ENCODE assay signal across 9 mouse cellular contexts in genomic region chr8:46869521-46869925, GRCm38 (mm10).
DNase-seq lines count a peak whose midpoint lies in the region; ATAC-seq and TF ChIP-seq lines count a peak whose summit lies in the region.
"Had no signal": no experiment of that assay in that cellular context is flagged by ENCODE, and none has a peak within 500 bp of the region (broad histone marks: within the 10 kb centered on the region; RNA-seq: fewer than 3 reads in every experiment).

No protein-coding gene starts in this region.

- H3K9ac ChIP-seq in liver, postnatal 0 days (replicated peaks) = no peak overlapping the region
- H3K9ac ChIP-seq in liver, embryonic 11.5 days (ENCODE audit: low read depth, low read length) = no peak overlapping the region
- H3K9ac ChIP-seq in lung, embryonic 15.5 days = no peak overlapping the region
- H3K9ac ChIP-seq in stomach, postnatal 0 days (ENCODE audit: low read length) = no peak overlapping the region
- H3K9ac ChIP-seq: hindbrain, embryonic 12.5 days had no signal

- WGBS in liver, postnatal 0 days (ENCODE audit: insufficient replicate concordance) = 38% methylated on average over 6 of the region's 6 CpGs
- WGBS in liver, embryonic 11.5 days = 51% methylated on average over 6 of the region's 6 CpGs
- 45% methylated on average over 6 of the region's 6 CpGs for WGBS in lung, embryonic 15.5 days
- WGBS in stomach, postnatal 0 days = 24% methylated on average over 6 of the region's 6 CpGs

- H3K36me3 ChIP-seq in liver, postnatal 0 days (replicated peaks; ENCODE audit: insufficient read depth, low read length) = no peaks in the 10 kb centered on the region
- H3K36me3 ChIP-seq in liver, embryonic 11.5 days (ENCODE audit: control insufficient read depth, insufficient read depth, low read length) = no peaks in the 10 kb centered on the region
- H3K36me3 ChIP-seq in lung, embryonic 15.5 days = no peaks in the 10 kb centered on the region
- no peaks in the 10 kb centered on the region for H3K36me3 ChIP-seq in stomach, postnatal 0 days (ENCODE audit: control insufficient read depth, insufficient read depth, low read length)
- H3K36me3 ChIP-seq: hindbrain, embryonic 12.5 days had no signal

- peaks cover 5% of the 10 kb centered on the region for H3K4me1 ChIP-seq in liver, postnatal 0 days (ENCODE audit: insufficient read depth)
- no peaks in the 10 kb centered on the region for H3K4me1 ChIP-seq in liver, embryonic 11.5 days (replicated peaks; ENCODE audit: control insufficient read depth, insufficient read depth, low read length)
- H3K4me1 ChIP-seq in embryonic fibroblast, embryonic 13.5 days (ENCODE audit: control insufficient read depth, insufficient read depth, low read length) = peaks cover 13% of the 10 kb centered on the region
- H3K4me1 ChIP-seq in lung, embryonic 15.5 days = peaks cover 30% of the 10 kb centered on the region
- H3K4me1 ChIP-seq in stomach, postnatal 0 days (replicated peaks; ENCODE audit: control insufficient read depth, insufficient read depth) = peaks cover 11% of the 10 kb centered on the region
- H3K4me1 ChIP-seq: hindbrain, embryonic 12.5 days had no signal

- no peak for DNase-seq in liver, postnatal 0 days
- no peak for DNase-seq in liver, embryonic 11.5 days (ENCODE audit: low spot score)
- DNase-seq in stomach, postnatal 0 days (ENCODE audit: low spot score) = peak; percentile 55
- DNase-seq in right cerebral cortex, adult 2 months (ENCODE audit: low spot score in 2 of 2) = no peak
- no peak for DNase-seq in left cerebral cortex, adult 9 months (ENCODE audit: low spot score in 2 of 2)
- no peak for DNase-seq in cerebellum, postnatal 25 days

- H3K4me3 ChIP-seq in liver, postnatal 0 days (ENCODE audit: low read depth, low read length) = no peak overlapping the region
- no peak overlapping the region for H3K4me3 ChIP-seq in liver, embryonic 11.5 days (ENCODE audit: low read depth, low read length)
- H3K4me3 ChIP-seq in embryonic fibroblast, embryonic 13.5 days (ENCODE audit: insufficient read depth, low read length) = no peak overlapping the region
- H3K4me3 ChIP-seq in lung, embryonic 15.5 days = no peak overlapping the region
- no peak overlapping the region for H3K4me3 ChIP-seq in stomach, postnatal 0 days (ENCODE audit: low read depth, low read length)
- H3K4me3 ChIP-seq: hindbrain, embryonic 12.5 days had no signal

- no peak for TF ChIP-seq POLR2A in embryonic fibroblast, embryonic 13.5 days (IDR thresholded peaks at IDR 0.05; ENCODE audit: low read depth, low read length)

- TF ChIP-seq EP300 in liver, postnatal 0 days (IDR thresholded peaks at IDR 0.05; ENCODE audit: low read depth) = no peak
- TF ChIP-seq EP300 in stomach, postnatal 0 days (optimal IDR thresholded peaks at IDR 0.05) = peak; percentile 91

- H3K27ac ChIP-seq in liver, postnatal 0 days (ENCODE audit: low read depth) = 0 out of 2 replicates have a peak overlapping the region, but pooled peaks have one; percentile 16
- no peak overlapping the region for H3K27ac ChIP-seq in liver, embryonic 11.5 days (ENCODE audit: low read depth, low read length)
- H3K27ac ChIP-seq in embryonic fibroblast, embryonic 13.5 days (ENCODE audit: insufficient read depth, low read length) = peak overlapping the region; percentile 99
- H3K27ac ChIP-seq in lung, embryonic 15.5 days = peak overlapping the region; percentile 91
- peak overlapping the region; percentile 88 for H3K27ac ChIP-seq in stomach, postnatal 0 days (replicated peaks)
- H3K27ac ChIP-seq: hindbrain, embryonic 12.5 days had no signal

- no peak overlapping the region for H3K4me2 ChIP-seq in liver, postnatal 0 days (ENCODE audit: low read depth, low read length)
- no peak overlapping the region for H3K4me2 ChIP-seq in liver, embryonic 11.5 days
- no peak overlapping the region for H3K4me2 ChIP-seq in lung, embryonic 15.5 days
- no peak overlapping the region for H3K4me2 ChIP-seq in stomach, postnatal 0 days (replicated peaks; ENCODE audit: low read depth)
- H3K4me2 ChIP-seq: hindbrain, embryonic 12.5 days had no signal

- H3K27me3 ChIP-seq in liver, postnatal 0 days (ENCODE audit: insufficient read depth, low read length) = no peaks in the 10 kb centered on the region
- H3K27me3 ChIP-seq in liver, embryonic 11.5 days (replicated peaks; ENCODE audit: control insufficient read depth, insufficient read depth, low read length) = no peaks in the 10 kb centered on the region
- no peaks in the 10 kb centered on the region for H3K27me3 ChIP-seq in lung, embryonic 15.5 days
- no peaks in the 10 kb centered on the region for H3K27me3 ChIP-seq in stomach, postnatal 0 days (ENCODE audit: control insufficient read depth, insufficient read depth, low read length)
- H3K27me3 ChIP-seq: hindbrain, embryonic 12.5 days had no signal

- no peaks in the 10 kb centered on the region for H3K9me3 ChIP-seq in liver, postnatal 0 days (ENCODE audit: low read length)
- H3K9me3 ChIP-seq in liver, embryonic 11.5 days (ENCODE audit: control insufficient read depth, low read length) = no peaks in the 10 kb centered on the region
- H3K9me3 ChIP-seq in lung, embryonic 15.5 days = no peaks in the 10 kb centered on the region
- no peaks in the 10 kb centered on the region for H3K9me3 ChIP-seq in stomach, postnatal 0 days (ENCODE audit: control insufficient read depth, low read length)
- H3K9me3 ChIP-seq: hindbrain, embryonic 12.5 days had no signal

- no peak for TF ChIP-seq CTCF in liver, postnatal 0 days (IDR thresholded peaks at IDR 0.05; ENCODE audit: low read depth)
- no peak for TF ChIP-seq CTCF in embryonic fibroblast, embryonic 13.5 days (IDR thresholded peaks at IDR 0.05; ENCODE audit: borderline replicate concordance, insufficient read depth, low read length)
- no peak for TF ChIP-seq CTCF in stomach, postnatal 0 days (IDR thresholded peaks at IDR 0.05; ENCODE audit: low read depth)

- no peak for ATAC-seq in liver, postnatal 0 days
- ATAC-seq in liver, embryonic 11.5 days (replicated peaks; ENCODE audit: low FRiP score) = no peak
- peak; percentile 74 for ATAC-seq in lung, embryonic 15.5 days (ENCODE audit: borderline replicate concordance, extremely low read depth, low FRiP score, low TSS enrichment)
- ATAC-seq in stomach, postnatal 0 days (ENCODE audit: low FRiP score, low TSS enrichment) = peak; percentile 92

Comparison
In these comparisons a context has a peak if more than half of its experiments do, and no peak if none do; other contexts are left out.
1. ATAC-seq: peak in lung, embryonic 15.5 days (single experiment) and stomach, postnatal 0 days (single experiment); none in liver, postnatal 0 days (single experiment) and liver, embryonic 11.5 days (single experiment).